Mouse (Mus musculus) CH12.LX (cell line): ENCODE measurements at regions not wholly inside any gene's neighbourhood (a gene's known extent, or its start where the extent isn't known, plus 50 kb on each side); places are given as distances from the start of the nearest gene placed in this dataset.

Experiments used
- DNase-seq: peaks from one replicate; pipeline ENCODE4 v3.0.0-alpha.2; 2013; ENCODE audit errors: extremely low read depth
- H3K27ac ChIP-seq: 2 replicates; pipeline ENCODE4 v1.5.1; 2012; ENCODE audit warnings: low read depth, mild to moderate bottlenecking, control low read depth, moderate library complexity; ENCODE audit not compliant: insufficient read depth
- H3K27me3 ChIP-seq: replicated peaks from 2 replicates; pipeline ENCODE3; 2012; ENCODE audit warnings: inconsistent platforms
- H3K36me3 ChIP-seq, 2 experiments: replicated peaks in 1 of 2; 2 replicates each; pipeline versions ENCODE3 to v1.6.1; 2012; ENCODE audit warnings: inconsistent platforms in 1 of 2, low read length in 1 of 2, mild to moderate bottlenecking in 1 of 2, mixed read lengths in 1 of 2, moderate library complexity in 1 of 2; ENCODE audit not compliant: control insufficient read depth in 1 of 2, insufficient read depth in 1 of 2
- H3K4me1 ChIP-seq, 2 experiments: 2 replicates each; pipeline ENCODE4 v1.6.1; 2012; ENCODE audit warnings: inconsistent platforms in 1 of 2, moderate library complexity in 1 of 2; ENCODE audit not compliant: insufficient read depth in 2 of 2, control insufficient read depth in 1 of 2
- H3K4me2 ChIP-seq: 2 replicates; pipeline ENCODE4 v1.6.1; 2012; ENCODE audit warnings: low read depth, mild to moderate bottlenecking, control low read depth; ENCODE audit not compliant: poor library complexity, insufficient read depth, severe bottlenecking
- H3K4me3 ChIP-seq, 3 experiments: fragments of 150-350 bp in 1 of 3; sonication (generic) in 1 of 3; replicated peaks in 1 of 3; 2 replicates each; pipeline versions ENCODE3 to v1.5.1; 2011 to 2012; ENCODE audit warnings: low read depth in 2 of 3, low read length in 2 of 3, mild to moderate bottlenecking in 2 of 3, moderate library complexity in 2 of 3, control low read depth in 1 of 3, improper control_type of control experiment in 1 of 3, inconsistent platforms in 1 of 3, mixed read lengths in 1 of 3; ENCODE audit not compliant: poor library complexity in 1 of 3
- H3K79me2 ChIP-seq: replicated peaks from 2 replicates; pipeline ENCODE4 v1.6.1; 2012; ENCODE audit warnings: mild to moderate bottlenecking, moderate library complexity; ENCODE audit not compliant: control insufficient read depth, poor library complexity, insufficient read depth, severe bottlenecking; ENCODE audit errors: extremely low read depth
- H3K9ac ChIP-seq: 2 replicates; pipeline ENCODE4 v1.6.1; 2012; ENCODE audit warnings: low read depth, mild to moderate bottlenecking, control low read depth, moderate library complexity; ENCODE audit not compliant: insufficient read depth
- H3K9me3 ChIP-seq: replicated peaks from 2 replicates; pipeline ENCODE3; 2012; ENCODE audit warnings: low read length, inconsistent platforms, mixed read lengths
- CTCF ChIP-seq, 2 experiments: IDR thresholded peaks in 1 of 2; conservative IDR thresholded peaks in 1 of 2; 2 replicates each; pipeline ENCODE4 v1.5.1; 2011 to 2012; ENCODE audit warnings: low read depth in 2 of 2, low read length in 2 of 2, improper control_type of control experiment in 1 of 2, inconsistent platforms in 1 of 2, mild to moderate bottlenecking in 1 of 2, moderate library complexity in 1 of 2
- ELF1 ChIP-seq: IDR thresholded peaks from 2 replicates; pipeline ENCODE4 v1.6.1; 2014; ENCODE audit warnings: low read depth, mild to moderate bottlenecking, inconsistent platforms, low read length, improper control_type of control experiment
- ETS1 ChIP-seq: conservative IDR thresholded peaks from 2 replicates; pipeline ENCODE4 v1.6.1; 2012; ENCODE audit warnings: low read depth, mild to moderate bottlenecking, inconsistent platforms, low read length, improper control_type of control experiment, moderate library complexity
- IRF4 ChIP-seq: IDR thresholded peaks from 2 replicates; pipeline ENCODE4 v1.6.1; 2014; ENCODE audit warnings: low read depth, mild to moderate bottlenecking, inconsistent platforms, low read length, improper control_type of control experiment
- JUND ChIP-seq: conservative IDR thresholded peaks from 2 replicates; pipeline ENCODE4 v1.6.1; 2011; ENCODE audit warnings: low read depth, low read length, improper control_type of control experiment
- MAFK ChIP-seq: IDR thresholded peaks from 2 replicates; pipeline ENCODE4 v1.6.1; 2011; ENCODE audit warnings: low read length, improper control_type of control experiment; ENCODE audit not compliant: insufficient replicate concordance
- MAZ ChIP-seq: IDR thresholded peaks from 2 replicates; pipeline ENCODE4 v1.6.1; 2012; ENCODE audit warnings: low read depth, mild to moderate bottlenecking, inconsistent platforms, low read length, improper control_type of control experiment, moderate library complexity
- MYC ChIP-seq: IDR thresholded peaks from 2 replicates; pipeline ENCODE4 v1.6.1; 2011; ENCODE audit warnings: low read depth, mild to moderate bottlenecking, improper control_type of control experiment, low read length
- NELFE ChIP-seq: IDR thresholded peaks from 2 replicates; pipeline ENCODE4 v1.6.1; 2011; ENCODE audit warnings: low read depth, low read length, improper control_type of control experiment
- PAX5 ChIP-seq: IDR thresholded peaks from 2 replicates; pipeline ENCODE4 v1.6.1; 2012; ENCODE audit warnings: low read length, inconsistent platforms, mixed read lengths
- POLR2A ChIP-seq: IDR thresholded peaks from 2 replicates; pipeline ENCODE4 v1.6.1; 2011; ENCODE audit warnings: low read depth, mild to moderate bottlenecking, improper control_type of control experiment, low read length
- POLR2AphosphoS2 ChIP-seq: IDR thresholded peaks from 2 replicates; pipeline ENCODE4 v1.6.1; 2011; ENCODE audit warnings: low read depth, low read length, improper control_type of control experiment
- RAD21 ChIP-seq: IDR thresholded peaks from 2 replicates; pipeline ENCODE4 v1.6.1; 2011; ENCODE audit warnings: low read depth, mild to moderate bottlenecking, low read length, improper control_type of control experiment, moderate library complexity
- SIN3A ChIP-seq: IDR thresholded peaks from 2 replicates; pipeline ENCODE4 v1.6.1; 2012; ENCODE audit warnings: low read length, improper control_type of control experiment, inconsistent platforms
- TBP ChIP-seq: conservative IDR thresholded peaks from 2 replicates; pipeline ENCODE4 v1.6.1; 2011; ENCODE audit warnings: low read depth, low read length, improper control_type of control experiment
- UBTF ChIP-seq: IDR thresholded peaks from 2 replicates; pipeline ENCODE4 v1.6.1; 2012; ENCODE audit warnings: low read depth, mild to moderate bottlenecking, inconsistent platforms, low read length, improper control_type of control experiment, moderate library complexity
- USF1 ChIP-seq: IDR thresholded peaks from 2 replicates; pipeline ENCODE4 v1.6.1; 2014; ENCODE audit warnings: low read depth, mild to moderate bottlenecking, inconsistent platforms, low read length, improper control_type of control experiment
- USF2 ChIP-seq: conservative IDR thresholded peaks from 2 replicates; pipeline ENCODE4 v1.6.1; 2011; ENCODE audit warnings: low read depth, low read length, improper control_type of control experiment
- ZC3H11A ChIP-seq: IDR thresholded peaks from 2 replicates; pipeline ENCODE4 v1.6.1; 2012; ENCODE audit warnings: low read depth, mild to moderate bottlenecking, inconsistent platforms, low read length, improper control_type of control experiment
- ZMIZ1 ChIP-seq: IDR thresholded peaks from 2 replicates; pipeline ENCODE4 v1.6.1; 2012; ENCODE audit warnings: low read depth, mild to moderate bottlenecking, inconsistent platforms, low read length, improper control_type of control experiment
- dilution Hi-C: fragments of 300-500 bp; cut with MboI; formaldehyde crosslinking; loops from 2 replicates; pipeline ENCODE4 v1.14.3; 2020; ENCODE audit warnings: low sequenced_read_pairs; ENCODE audit not compliant: extremely low pct_unique_long_range_greater_than_20kb, extremely low pct_ligation_motif_present
- in situ Hi-C: fragments of 300-500 bp; cut with MboI; formaldehyde crosslinking; loops from 3 replicates; pipeline ENCODE4 v1.14.3; 2019; ENCODE audit warnings: low sequenced_read_pairs, low pct_ligation_motif_present, low pct_unique_long_range_greater_than_20kb, mixed read lengths

- TF ChIP-seq TBP (no peak), MAFK (no peak), CTCF (conservative IDR thresholded peaks at IDR 0.05 in 1 of 2, IDR thresholded peaks at IDR 0.05 in 1 of 2; ENCODE audit: low read depth in 2 of 2, low read length in 2 of 2) (no peak), PAX5 (no peak), USF1 (no peak), MYC (no peak), SIN3A (no peak), USF2 (no peak), ETS1 (no peak), ELF1 (no peak)
- dilution Hi-C loops, result no loop called here
- peaks cover 30% of the 10 kb centered on the region for H3K9me3 ChIP-seq
- in situ Hi-C loops, result no loop called here
- H3K4me2 ChIP-seq, result no peak overlapping the region
- H3K27me3 ChIP-seq, result no peaks in the 10 kb centered on the region
- H3K9ac ChIP-seq, result no peak overlapping the region
- no peaks in the 10 kb centered on the region for H3K79me2 ChIP-seq
- no peak overlapping the region for H3K27ac ChIP-seq
- H3K36me3 ChIP-seq, result no peaks in the 10 kb centered on the region
- no peaks in the 10 kb centered on the region for H3K4me1 ChIP-seq
- DNase-seq, result no peak
- H3K4me3 ChIP-seq, result no peak overlapping the region
These were observed 517.0 kb upstream of the Brinp1 start for GRCm38 (mm10) chr4:69471200-69471599.

DNA sequence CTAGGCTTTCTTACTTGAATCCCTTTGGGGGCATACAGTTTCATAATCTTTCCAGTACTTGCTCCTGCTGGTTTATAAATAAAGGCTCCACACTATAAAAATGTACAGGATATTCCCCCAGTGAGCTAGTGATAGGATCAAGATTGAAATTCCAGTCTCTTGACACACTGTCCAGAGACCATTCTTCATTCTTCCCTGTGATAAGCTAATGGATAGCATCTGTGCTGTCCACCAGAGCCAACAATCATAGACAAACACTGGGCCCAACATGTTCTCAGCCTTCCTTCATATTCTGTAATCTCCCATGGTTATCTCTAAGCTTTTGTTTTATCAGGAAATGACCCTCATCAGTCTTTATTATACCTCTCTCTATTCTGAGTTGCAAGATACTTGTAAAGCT, 505.8 kb upstream of the Brinp1 start:
- Histone ChIP-seq H3K27me3 (no peaks in the 10 kb centered on the region), H3K4me3 (no peak overlapping the region), H3K4me2 (no peak overlapping the region), H3K79me2 (no peaks in the 10 kb centered on the region), H3K36me3 (no peaks in the 10 kb centered on the region), H3K9me3 (peaks cover 31% of the 10 kb centered on the region), H3K9ac (no peak overlapping the region), H3K4me1 (no peaks in the 10 kb centered on the region), H3K27ac (no peak overlapping the region)
- in situ Hi-C loops (no loop called here), dilution Hi-C loops (no loop called here)
- no peak for TF ChIP-seq NELFE
- TF ChIP-seq ZC3H11A, result no peak
- no peak for TF ChIP-seq USF1
- TF ChIP-seq MYC, result no peak
- no peak for TF ChIP-seq POLR2A
- TF ChIP-seq UBTF, result no peak
- TF ChIP-seq ZMIZ1, result no peak
- no peak for TF ChIP-seq MAZ
- TF ChIP-seq POLR2AphosphoS2, result no peak
- no peak for TF ChIP-seq JUND
- no peak for TF ChIP-seq RAD21
- TF ChIP-seq IRF4, result no peak
- no peak for TF ChIP-seq PAX5
- no peak for DNase-seq
